Mouse (Mus musculus) ES-CJ7 (cell line): ENCODE results near the gene Cenpx.

Experiments used
- DNase-seq: peaks from one replicate; pipeline ENCODE4 v3.0.0; 2011; ENCODE audit warnings: low read depth, low spot score

The Cenpx gene

GRCm38 (mm10) chr11:120726243-120727168, 13.0 kb upstream of the Cenpx start:
- no peak for DNase-seq

- DNase-seq: no peak
These were observed 10.0 kb upstream of the Cenpx start for GRCm38 (mm10) chr11:120723509-120723908.

GRCm38 (mm10) chr11:120722761-120723382, 9.3 kb upstream of the Cenpx start:
- DNase-seq: no peak

GRCm38 (mm10) chr11:120722067-120722630, 8.6 kb upstream of the Cenpx start:
- DNase-seq: no peak

GRCm38 (mm10) chr11:120721124-120722066, 7.9 kb upstream of the Cenpx start, which contains the start of gene Rac3:
Gene Rac3, plus strand, starts transcription at chr11:120721470.
- DNase-seq: peak; percentile 62

GRCm38 (mm10) chr11:120720450-120720849, 6.9 kb upstream of the Cenpx start:
- DNase-seq: peak; percentile 95

GRCm38 (mm10) chr11:120719841-120720376, 6.4 kb upstream of the Cenpx start:
- no peak for DNase-seq

- no peak for DNase-seq
These were observed 5.7 kb upstream of the Cenpx start for GRCm38 (mm10) chr11:120719242-120719641.

- DNase-seq: no peak
These were observed 1.6 kb upstream of the Cenpx start for GRCm38 (mm10) chr11:120715131-120715530.

- no peak for DNase-seq
These were observed 1.0 kb upstream of the Cenpx start for GRCm38 (mm10) chr11:120714546-120714945.

GRCm38 (mm10) chr11:120712771-120713568, 568 bp downstream of the Cenpx start:
- peak; percentile 55 for DNase-seq

- no peak for DNase-seq
These were observed 1.4 kb downstream of the Cenpx start for GRCm38 (mm10) chr11:120711980-120712604.

- no peak for DNase-seq
These were observed 2.9 kb downstream of the Cenpx start for GRCm38 (mm10) chr11:120710672-120711071.

GRCm38 (mm10) chr11:120709551-120709950, 4.0 kb downstream of the Cenpx start:
- DNase-seq: no peak

- DNase-seq: no peak
These were observed 5.6 kb downstream of the Cenpx start for GRCm38 (mm10) chr11:120707969-120708368.

- DNase-seq: peak; percentile 71
These were observed 6.3 kb downstream of the Cenpx start for GRCm38 (mm10) chr11:120707225-120707624.

- DNase-seq: no peak
These were observed 7.4 kb downstream of the Cenpx start for GRCm38 (mm10) chr11:120706120-120706519.

GRCm38 (mm10) chr11:120704486-120705325, 8.8 kb downstream of the Cenpx start:
- peak; percentile 72 for DNase-seq
